Mouse (Mus musculus): ENCODE data around the gene Lima1. TPM values are rescaled to one million over a fixed set of nuclear protein-coding genes. Genes with fewer than 3 reads are reported as not detected.

The Lima1 gene
- total and polyA plus RNA-seq, 2 experiments from 2014 or later = 6.9 to 8.0 TPM

DNA sequence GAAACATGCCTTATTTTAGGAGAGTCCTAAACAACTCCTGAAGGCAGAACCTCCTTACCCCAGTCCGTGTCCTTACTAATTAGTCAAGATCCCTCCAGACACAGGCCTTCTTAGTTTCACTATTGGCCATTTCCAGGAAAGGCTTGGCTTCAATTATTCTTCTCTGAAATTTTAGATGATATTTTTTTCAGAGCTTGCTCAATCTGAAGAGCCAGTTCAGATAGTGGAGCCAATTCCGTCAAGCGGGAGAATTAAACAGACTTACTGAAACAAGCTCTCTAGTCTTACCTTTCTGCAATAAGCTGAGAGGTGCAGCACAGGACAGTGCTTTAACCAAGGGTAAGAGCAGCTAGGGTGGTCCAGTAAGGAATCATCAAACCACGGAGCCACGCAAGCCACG, 11.9 kb downstream of the Lima1 start:
- H3K9ac ChIP-seq (replicated peaks; ENCODE audit: low read length) = no peak overlapping the region
- no peak overlapping the region for H3K27ac ChIP-seq
- DNase-seq (ENCODE audit: low spot score) (no peak), ATAC-seq (no peak)
- no peaks in the 10 kb centered on the region for H3K9me3 ChIP-seq (ENCODE audit: low read length)
- TF ChIP-seq CTCF (IDR thresholded peaks at IDR 0.05; ENCODE audit: low read depth) = no peak
- 98% methylated on average over 6 of the region's 6 CpGs for WGBS
- no peak overlapping the region for H3K4me2 ChIP-seq (ENCODE audit: low read depth, low read length)
- H3K4me3 ChIP-seq (ENCODE audit: low read length) = no peak overlapping the region
- no peaks in the 10 kb centered on the region for H3K27me3 ChIP-seq (ENCODE audit: insufficient read depth, low read length)
- H3K4me1 ChIP-seq (ENCODE audit: insufficient read depth, low read length) = no peaks in the 10 kb centered on the region
- no peaks in the 10 kb centered on the region for H3K36me3 ChIP-seq (ENCODE audit: insufficient read depth, low read length)

DNA sequence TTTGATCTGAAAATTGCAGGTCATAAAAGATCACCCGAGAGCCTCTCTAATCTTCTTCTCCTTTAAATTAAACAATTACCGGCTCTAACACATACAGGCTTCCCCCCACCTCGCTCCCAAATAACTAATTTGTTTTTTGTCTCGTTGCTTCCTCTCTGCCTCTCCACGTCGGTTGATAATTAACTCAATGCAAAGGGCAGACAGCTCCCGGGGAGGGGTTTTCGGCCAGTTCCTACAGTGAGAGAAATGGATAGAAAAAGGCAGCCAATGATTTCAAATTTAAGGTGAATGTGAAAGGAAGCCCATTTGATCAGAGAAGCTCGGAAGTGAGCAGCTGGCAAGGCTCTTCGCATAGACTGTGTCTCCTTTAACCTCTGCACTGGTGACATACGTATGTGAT, 12.8 kb downstream of the Lima1 start:
- no peaks in the 10 kb centered on the region for H3K4me1 ChIP-seq (ENCODE audit: insufficient read depth, low read length)

DNA sequence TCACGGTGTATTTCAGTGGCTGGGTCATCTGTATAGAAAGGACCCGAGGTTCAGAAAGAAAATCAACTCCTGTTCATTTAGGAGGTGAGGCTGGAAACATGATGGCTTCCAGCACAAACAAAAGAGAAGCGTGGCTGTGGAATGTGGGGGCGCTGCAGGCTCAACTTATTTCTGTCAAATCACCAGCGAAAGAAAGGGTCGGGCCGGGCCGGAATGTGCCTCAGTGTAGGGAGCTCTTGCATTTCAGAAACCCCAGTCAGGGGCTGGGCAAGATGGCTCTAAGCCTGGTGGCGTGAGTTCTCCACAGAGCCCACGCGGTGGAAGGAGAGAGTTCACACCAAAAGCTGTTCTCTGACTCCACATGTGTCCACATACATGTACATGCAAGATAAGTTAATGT, 13.3 kb downstream of the Lima1 start:
- DNase-seq (ENCODE audit: low spot score) = peak; percentile 27

More for the DNA sequence above, 12.8 kb downstream of the Lima1 start:
- Histone ChIP-seq H3K4me2 (ENCODE audit: low read depth, low read length) (no peak overlapping the region), H3K9me3 (ENCODE audit: low read length) (no peaks in the 10 kb centered on the region), H3K4me3 (ENCODE audit: low read length) (no peak overlapping the region), H3K9ac (replicated peaks; ENCODE audit: low read length) (no peak overlapping the region), H3K27ac (no peak overlapping the region), H3K27me3 (ENCODE audit: insufficient read depth, low read length) (no peaks in the 10 kb centered on the region), H3K36me3 (ENCODE audit: insufficient read depth, low read length) (no peaks in the 10 kb centered on the region)
- no peak for TF ChIP-seq CTCF (IDR thresholded peaks at IDR 0.05; ENCODE audit: low read depth)
- 50% methylated on average over 11 of the region's 11 CpGs for WGBS
- DNase-seq (ENCODE audit: low spot score) = no peak
- no peak for ATAC-seq

DNA sequence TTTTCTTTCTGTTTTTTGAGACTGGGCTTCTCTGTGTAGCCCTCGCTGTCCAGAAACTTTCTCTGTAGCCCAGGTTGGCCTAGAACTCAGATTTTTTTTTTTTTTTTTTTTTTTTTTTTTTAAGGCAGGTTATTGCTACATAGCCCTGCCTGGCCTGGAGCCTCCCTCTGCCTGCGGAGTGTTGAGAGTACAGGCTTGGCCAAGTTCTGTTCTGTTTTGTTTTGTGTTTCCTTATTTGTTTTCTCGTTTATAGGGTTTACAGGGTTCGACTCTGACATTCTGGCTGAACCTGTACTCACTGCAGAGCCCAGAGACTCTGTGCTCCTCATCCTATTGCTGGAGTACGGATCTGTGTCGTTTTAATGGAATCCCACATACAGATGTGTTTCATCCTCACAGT, 13.7 kb downstream of the Lima1 start:
- Histone ChIP-seq H3K9ac (replicated peaks; ENCODE audit: low read length) (no peak overlapping the region), H3K9me3 (ENCODE audit: low read length) (no peaks in the 10 kb centered on the region), H3K27ac (no peak overlapping the region), H3K27me3 (ENCODE audit: insufficient read depth, low read length) (no peaks in the 10 kb centered on the region), H3K4me3 (ENCODE audit: low read length) (no peak overlapping the region), H3K4me1 (ENCODE audit: insufficient read depth, low read length) (no peaks in the 10 kb centered on the region), H3K4me2 (ENCODE audit: low read depth, low read length) (no peak overlapping the region), H3K36me3 (ENCODE audit: insufficient read depth, low read length) (no peaks in the 10 kb centered on the region)
- ATAC-seq = no peak
- WGBS = 74% methylated on average over 6 of the region's 6 CpGs
- no peak for DNase-seq (ENCODE audit: low spot score)
- no peak for TF ChIP-seq CTCF (IDR thresholded peaks at IDR 0.05; ENCODE audit: low read depth)

More for the DNA sequence above, 13.3 kb downstream of the Lima1 start:
- H3K27ac ChIP-seq = no peak overlapping the region
- H3K9me3 ChIP-seq (ENCODE audit: low read length) = no peaks in the 10 kb centered on the region
- ATAC-seq = no peak
- no peaks in the 10 kb centered on the region for H3K36me3 ChIP-seq (ENCODE audit: insufficient read depth, low read length)
- H3K4me2 ChIP-seq (ENCODE audit: low read depth, low read length) = no peak overlapping the region
- TF ChIP-seq CTCF (IDR thresholded peaks at IDR 0.05; ENCODE audit: low read depth) = 0 out of 2 replicates have a peak, but pooled peaks have one; percentile 16
- no peaks in the 10 kb centered on the region for H3K27me3 ChIP-seq (ENCODE audit: insufficient read depth, low read length)
- no peak overlapping the region for H3K9ac ChIP-seq (replicated peaks; ENCODE audit: low read length)
- 39% methylated on average over 11 of the region's 11 CpGs for WGBS
- H3K4me3 ChIP-seq (ENCODE audit: low read length) = no peak overlapping the region
- no peaks in the 10 kb centered on the region for H3K4me1 ChIP-seq (ENCODE audit: insufficient read depth, low read length)

DNA sequence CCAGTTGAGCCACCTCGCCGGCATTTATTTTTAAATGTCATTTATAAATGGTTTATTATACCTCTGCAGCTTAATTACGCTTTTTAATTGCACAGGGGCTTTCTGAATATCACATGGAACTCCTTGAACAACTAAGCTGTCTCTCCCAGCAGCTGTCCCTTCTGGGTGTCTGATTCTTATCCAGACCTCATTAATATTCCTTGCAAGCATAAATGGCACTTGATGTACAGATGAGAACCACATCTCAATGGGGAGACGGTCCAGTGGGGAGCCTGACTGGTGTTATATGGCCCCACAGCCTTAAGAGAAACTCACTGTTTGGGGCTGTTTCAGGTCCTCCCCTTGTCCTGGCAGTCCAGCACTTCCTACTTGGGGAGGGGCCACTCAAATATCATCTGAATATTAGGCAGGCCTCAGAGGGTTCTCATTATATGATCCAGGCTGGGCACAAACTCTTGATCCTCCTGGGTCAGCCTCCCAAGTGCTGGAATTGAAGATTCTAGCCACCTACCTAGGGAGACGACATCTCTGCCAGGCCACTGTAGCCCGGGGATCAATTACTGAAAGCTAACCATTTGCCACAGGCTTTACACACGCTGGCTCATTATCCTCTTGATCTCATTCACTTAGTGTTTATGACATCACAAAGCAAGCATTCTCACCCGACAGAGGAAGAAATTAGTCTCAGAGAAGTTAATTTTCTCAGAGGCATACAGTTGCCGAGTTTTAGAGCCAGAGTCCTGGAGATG, 15.4 kb downstream of the Lima1 start:
- DNase-seq (ENCODE audit: low spot score) = no peak
- Histone ChIP-seq H3K27me3 (ENCODE audit: insufficient read depth, low read length) (no peaks in the 10 kb centered on the region), H3K36me3 (ENCODE audit: insufficient read depth, low read length) (no peaks in the 10 kb centered on the region), H3K4me2 (ENCODE audit: low read depth, low read length) (no peak overlapping the region), H3K27ac (peak overlapping the region; percentile 48; the same call in 1 of the 2 replicates), H3K9ac (replicated peaks; ENCODE audit: low read length) (no peak overlapping the region), H3K4me3 (ENCODE audit: low read length) (no peak overlapping the region), H3K4me1 (ENCODE audit: insufficient read depth, low read length) (no peaks in the 10 kb centered on the region), H3K9me3 (ENCODE audit: low read length) (no peaks in the 10 kb centered on the region)
- no peak for TF ChIP-seq CTCF (IDR thresholded peaks at IDR 0.05; ENCODE audit: low read depth)
- WGBS = 38% methylated on average over 9 of the region's 9 CpGs
- no peak for ATAC-seq

DNA sequence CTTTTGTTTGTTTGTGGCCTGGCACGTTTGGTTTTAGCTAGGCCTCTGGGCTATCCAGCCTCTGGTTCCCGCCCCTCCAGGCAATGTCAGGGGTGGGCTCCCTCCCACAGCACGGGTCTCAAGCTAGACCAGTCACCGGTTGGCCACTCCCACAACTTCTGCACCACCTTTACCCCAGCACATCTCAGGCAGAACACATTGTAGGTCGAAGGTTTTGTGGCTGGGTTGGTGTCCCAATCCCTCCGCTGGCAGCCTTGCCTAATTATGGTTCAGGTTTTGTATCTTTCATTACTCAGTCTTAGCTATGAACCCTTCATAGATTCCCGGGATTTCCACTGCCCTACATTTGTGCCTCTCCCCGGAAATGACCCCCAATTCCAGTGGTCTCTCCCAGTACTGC, 17.8 kb downstream of the Lima1 start:
- H3K9me3 ChIP-seq (ENCODE audit: low read length) = no peaks in the 10 kb centered on the region
- H3K4me1 ChIP-seq (ENCODE audit: insufficient read depth, low read length) = no peaks in the 10 kb centered on the region
- DNase-seq (ENCODE audit: low spot score) (no peak), ATAC-seq (no peak)
- TF ChIP-seq CTCF (IDR thresholded peaks at IDR 0.05; ENCODE audit: low read depth) = no peak
- H3K9ac ChIP-seq (replicated peaks; ENCODE audit: low read length) = no peak overlapping the region
- no peaks in the 10 kb centered on the region for H3K36me3 ChIP-seq (ENCODE audit: insufficient read depth, low read length)
- WGBS = 70% methylated on average over 8 of the region's 8 CpGs
- no peak overlapping the region for H3K4me2 ChIP-seq (ENCODE audit: low read depth, low read length)
- no peak overlapping the region for H3K4me3 ChIP-seq (ENCODE audit: low read length)
- no peaks in the 10 kb centered on the region for H3K27me3 ChIP-seq (ENCODE audit: insufficient read depth, low read length)
- no peak overlapping the region for H3K27ac ChIP-seq

DNA sequence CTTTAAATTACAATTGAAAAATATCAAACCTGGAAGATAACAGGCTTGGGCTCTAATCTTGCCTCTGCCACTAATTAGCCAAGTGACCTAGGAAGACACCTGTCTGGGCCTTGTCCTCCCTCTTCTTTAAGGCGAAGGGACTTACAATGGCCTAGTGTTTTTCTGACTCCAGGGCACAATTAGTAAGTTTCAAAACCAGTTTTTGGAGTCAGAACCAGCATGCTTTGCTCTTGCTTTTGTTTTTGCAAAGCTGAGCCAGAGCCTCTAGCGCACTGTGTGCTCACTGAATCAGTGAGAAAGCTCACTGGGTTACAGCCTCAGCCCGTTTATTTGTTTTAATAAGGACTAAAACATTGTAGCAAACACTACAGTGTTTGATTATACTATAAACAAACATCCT, 20.1 kb downstream of the Lima1 start:
- Histone ChIP-seq H3K4me1 (ENCODE audit: insufficient read depth, low read length) (no peaks in the 10 kb centered on the region), H3K9ac (replicated peaks; ENCODE audit: low read length) (no peak overlapping the region), H3K27ac (no peak overlapping the region; the same call in 1 of the 2 replicates), H3K27me3 (ENCODE audit: insufficient read depth, low read length) (no peaks in the 10 kb centered on the region), H3K4me3 (ENCODE audit: low read length) (no peak overlapping the region), H3K9me3 (ENCODE audit: low read length) (no peaks in the 10 kb centered on the region), H3K36me3 (ENCODE audit: insufficient read depth, low read length) (no peaks in the 10 kb centered on the region), H3K4me2 (ENCODE audit: low read depth, low read length) (no peak overlapping the region)
- TF ChIP-seq CTCF (IDR thresholded peaks at IDR 0.05; ENCODE audit: low read depth) = no peak
- ATAC-seq (no peak), DNase-seq (ENCODE audit: low spot score) (no peak)
- 61% methylated on average over 3 of the region's 3 CpGs for WGBS

Measured in hindbrain, postnatal 0 days (tissue).